Mouse (Mus musculus) frontal cortex, adult 2 months (tissue): ENCODE results near the gene 9530068E07Rik. TPM values are rescaled to one million over a fixed set of nuclear protein-coding genes. Genes with fewer than 3 reads are reported as not detected.
A peak's percentile ranks its signal among the peaks of the same experiment; 100 is the strongest.
"Not testable (repeated sequence)": the region's sequence is repeated elsewhere in the genome, so short reads cannot be mapped to it uniquely, and the experiment has no call there.

Source experiments
- DNase-seq, 2 experiments: peaks; one replicate each; pipeline ENCODE4 v3.0.0; 2022; ENCODE audit warnings: low spot score in 1 of 2; ENCODE audit errors: extremely low spot score in 1 of 2
- polyA plus RNA-seq: library from polyadenylated mRNA; depleted of rRNA; stranded (reverse); fragments of >200 nt; gene quantifications from 2 replicates; pipeline ENCODE4 v1.2.3, GENCODE M21; 2012

9530068E07Rik gene
- polyA plus RNA-seq, 1 experiment, result 82.4 TPM

DNA sequence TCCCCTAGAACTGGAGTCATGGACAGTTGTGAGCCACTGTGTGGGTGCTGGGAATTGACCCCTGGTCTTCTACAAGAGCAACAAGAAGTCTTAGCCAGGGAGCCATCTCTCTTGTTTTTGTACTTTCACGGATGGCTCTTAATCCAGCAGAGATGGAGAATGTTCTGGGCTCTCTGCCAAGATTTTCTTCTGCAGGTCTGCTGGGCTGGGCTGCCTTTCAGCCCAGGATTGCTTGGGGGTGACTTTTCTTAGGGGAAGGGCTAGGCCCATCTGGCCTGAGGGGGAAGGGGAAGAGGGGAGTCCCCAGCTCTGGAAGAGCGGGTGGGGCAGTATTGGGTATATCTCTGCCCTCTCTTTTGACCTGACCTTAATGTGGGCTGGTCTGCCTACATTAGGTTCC, 25.7 kb upstream of the 9530068E07Rik start:
- DNase-seq, result peak in 1 of 2 experiments; percentile 70

- no peak for DNase-seq
Observed at GRCm38 (mm10) chr11:52373841-52374240, 22.4 kb upstream of the 9530068E07Rik start.

- peak in 1 of 2 experiments; percentile 59 for DNase-seq
Observed at GRCm38 (mm10) chr11:52374340-52374739, 21.9 kb upstream of the 9530068E07Rik start.

- no peak for DNase-seq
Observed at GRCm38 (mm10) chr11:52377579-52377978, 18.6 kb upstream of the 9530068E07Rik start.

DNA sequence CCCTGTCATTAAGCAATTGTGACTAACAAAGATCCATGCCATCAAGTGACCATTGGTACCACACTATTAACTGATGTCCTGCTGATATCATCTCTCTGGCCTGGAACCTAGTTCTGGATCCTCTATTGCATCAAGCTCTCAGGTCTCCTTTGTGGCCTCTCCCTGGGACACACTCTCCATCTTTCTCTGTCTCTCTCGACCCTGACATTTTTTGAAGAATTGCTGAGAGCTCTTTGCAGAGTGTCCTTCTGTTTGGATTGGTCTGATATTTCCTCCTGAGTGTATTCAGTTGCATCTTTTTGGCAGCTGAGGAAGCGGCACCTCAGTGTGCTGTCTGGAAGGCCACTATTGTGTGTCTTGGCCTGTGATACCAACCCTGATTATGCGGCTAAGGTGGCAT, 17.0 kb upstream of the 9530068E07Rik start:
- DNase-seq, result no peak

DNA sequence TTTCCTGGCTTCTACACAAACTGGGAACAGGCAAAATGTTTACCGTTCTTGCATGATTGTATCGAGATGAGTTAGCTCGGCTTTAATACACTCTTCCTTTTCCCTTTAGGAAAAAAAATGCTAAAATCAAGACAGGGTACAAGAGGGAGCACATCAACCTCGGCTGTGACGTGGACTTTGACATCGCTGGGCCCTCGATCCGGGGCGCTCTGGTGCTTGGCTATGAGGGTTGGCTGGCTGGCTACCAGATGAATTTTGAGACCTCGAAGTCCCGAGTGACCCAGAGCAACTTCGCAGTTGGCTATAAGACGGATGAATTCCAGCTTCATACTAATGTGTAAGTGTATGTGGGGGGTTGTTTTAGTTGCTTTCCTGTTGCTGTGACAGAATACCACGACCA, 12.5 kb upstream of the 9530068E07Rik start:
- no peak for DNase-seq

DNA sequence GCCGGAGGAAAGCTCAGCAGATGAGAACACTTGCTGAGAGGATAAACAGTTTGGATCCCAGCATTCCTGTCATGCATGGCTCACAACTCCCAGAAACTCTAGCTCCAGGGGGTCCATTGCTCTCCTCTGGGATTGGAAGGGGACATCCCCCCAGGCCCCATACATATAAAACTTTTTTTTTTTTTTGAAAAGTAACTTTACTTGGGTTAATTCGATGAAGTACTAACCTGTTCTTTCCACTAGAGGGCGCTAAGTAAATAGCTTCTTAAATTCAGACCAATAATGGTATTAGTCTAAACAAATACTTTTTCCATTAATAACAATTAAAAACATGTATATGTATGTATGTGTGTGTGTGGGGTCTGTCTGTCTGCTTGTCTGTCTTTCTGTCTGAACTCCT, 11.6 kb upstream of the 9530068E07Rik start:
- DNase-seq, result no peak

DNA sequence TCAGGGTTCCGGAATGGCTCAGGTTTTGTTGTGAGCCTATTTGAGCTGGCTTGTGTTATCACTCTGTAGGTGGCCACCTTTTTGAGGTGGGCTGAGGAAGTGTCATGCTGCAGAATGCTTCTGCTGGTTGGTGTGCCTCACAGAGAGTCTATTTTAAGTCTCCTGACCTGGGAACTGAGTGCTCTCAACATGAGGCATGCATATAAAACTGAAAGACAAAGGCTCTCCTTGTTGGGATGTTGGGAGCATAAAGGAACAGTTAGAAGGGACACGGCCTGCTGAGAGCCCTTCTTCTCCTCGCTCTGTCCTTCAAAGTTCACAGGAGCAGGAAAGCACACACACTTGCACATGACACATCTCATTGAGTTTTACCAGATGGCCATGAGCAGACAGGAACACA, 9.3 kb upstream of the 9530068E07Rik start:
- DNase-seq, result no peak

- DNase-seq, result no peak
Observed at GRCm38 (mm10) chr11:52388150-52388549, 8.1 kb upstream of the 9530068E07Rik start.

DNA sequence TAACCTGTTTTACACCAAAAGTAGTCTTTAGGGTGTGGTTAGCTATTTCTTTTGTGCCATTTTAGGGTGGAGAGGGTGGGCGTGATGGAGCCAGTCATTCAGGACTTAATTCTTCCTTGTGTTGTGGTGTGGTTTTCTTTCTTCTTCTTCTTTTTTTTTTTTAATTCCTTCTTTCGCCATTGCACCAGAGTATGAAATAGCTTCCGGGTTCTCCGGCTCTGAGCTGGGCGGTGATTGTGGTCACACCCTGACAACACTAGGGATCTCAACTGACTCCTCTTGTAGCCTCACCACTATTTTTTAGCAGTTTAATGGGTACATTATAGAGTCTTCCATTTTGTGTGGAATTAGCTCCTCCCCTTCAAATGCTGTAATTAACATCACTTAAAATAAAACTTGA, 7.2 kb upstream of the 9530068E07Rik start:
- DNase-seq, result not testable (repeated sequence)

- DNase-seq, result no peak
Observed at GRCm38 (mm10) chr11:52389933-52390332, 6.3 kb upstream of the 9530068E07Rik start.

DNA sequence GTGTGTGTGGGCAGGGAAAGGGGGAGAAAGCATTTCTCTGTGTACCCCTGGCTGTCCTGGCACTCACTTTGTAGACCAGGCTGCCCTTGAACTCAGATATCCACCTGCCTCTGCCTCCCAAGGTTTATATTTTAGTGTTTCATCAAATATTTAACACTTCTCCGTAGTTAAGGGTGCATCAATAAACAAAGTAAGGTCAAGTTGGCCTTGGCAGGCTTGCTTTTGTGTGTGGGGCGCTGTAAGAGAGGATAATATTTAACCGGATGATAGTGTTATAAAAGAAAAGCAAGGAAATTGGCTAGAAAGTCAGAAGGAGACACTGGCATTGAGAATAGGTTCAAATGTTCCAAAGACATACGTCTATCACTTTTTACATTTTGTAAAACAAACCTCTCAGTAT, 1.7 kb upstream of the 9530068E07Rik start:
- DNase-seq, result no peak

DNA sequence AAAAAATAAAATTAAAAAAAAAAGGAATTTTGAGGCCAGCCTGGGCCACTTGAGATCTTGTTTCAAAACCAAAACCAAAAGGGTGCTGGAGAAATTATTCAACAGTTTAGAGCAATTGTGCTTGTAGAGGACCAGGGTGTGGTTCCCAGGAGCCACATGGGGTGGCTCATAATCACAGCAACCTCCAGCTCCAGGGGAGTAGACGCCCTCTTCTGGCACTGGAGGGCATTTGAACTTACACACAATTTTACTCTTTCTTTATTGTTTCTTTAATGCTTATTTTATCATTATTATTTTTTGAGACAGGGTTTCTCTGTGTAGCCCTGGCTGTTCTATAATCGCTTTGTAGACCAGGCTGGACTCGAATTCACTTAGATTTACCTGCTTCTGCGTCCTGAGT, 885 bp upstream of the 9530068E07Rik start:
- DNase-seq, result no peak

GRCm38 (mm10) chr11:52396597-52397188, 465 bp downstream of the 9530068E07Rik start:
- DNase-seq, result no peak

DNA sequence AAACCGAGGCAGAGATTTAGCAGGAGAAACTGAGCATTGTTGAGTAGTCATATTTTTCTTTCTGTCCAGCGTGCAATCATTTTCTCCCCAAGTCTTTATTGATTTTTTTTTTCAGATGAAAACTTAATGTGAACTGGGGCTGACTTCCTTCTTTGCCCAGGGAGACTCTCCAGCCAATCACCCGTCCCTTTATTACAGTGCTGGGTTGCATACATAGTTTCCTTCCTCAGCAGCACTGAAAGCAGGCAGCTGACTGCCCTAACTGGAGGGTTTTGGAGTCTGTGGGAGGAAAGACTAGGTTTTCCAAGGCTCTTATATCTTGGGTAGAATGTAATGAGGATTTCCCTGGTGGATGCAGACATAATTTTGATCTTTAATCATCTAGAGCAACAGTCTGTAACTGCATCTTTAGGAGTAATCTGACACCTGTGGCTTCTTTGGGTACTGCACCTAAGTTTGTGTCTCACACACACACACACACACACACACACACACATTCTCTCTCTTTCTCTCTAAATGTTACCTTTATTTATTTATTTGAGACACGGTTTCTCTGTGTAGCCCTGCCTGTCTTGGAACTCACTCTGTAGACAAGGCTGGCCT, 1.3 kb downstream of the 9530068E07Rik start:
- DNase-seq, result no peak

DNA sequence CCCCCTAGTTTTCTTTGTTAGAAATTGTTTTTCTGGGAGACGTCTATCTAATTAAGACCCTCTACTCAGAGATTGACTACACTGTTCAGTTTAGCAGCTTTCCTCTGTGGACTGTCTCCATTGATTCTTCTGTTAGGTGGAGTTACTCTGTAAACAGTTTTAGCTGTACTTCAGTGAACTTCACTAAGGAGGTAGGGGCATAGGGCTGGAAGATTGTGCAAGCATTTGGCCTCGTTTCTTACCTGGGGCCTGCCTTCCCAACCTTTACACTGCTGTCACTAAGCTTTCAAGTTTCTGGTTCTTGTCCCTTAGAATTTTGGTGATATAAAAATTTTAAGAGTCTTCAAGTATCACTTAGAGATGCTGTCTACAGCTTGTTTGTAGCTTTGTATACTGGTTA, 5.2 kb downstream of the 9530068E07Rik start:
- no peak for DNase-seq

GRCm38 (mm10) chr11:52402566-52402965, 6.3 kb downstream of the 9530068E07Rik start:
- DNase-seq, result no peak

DNA sequence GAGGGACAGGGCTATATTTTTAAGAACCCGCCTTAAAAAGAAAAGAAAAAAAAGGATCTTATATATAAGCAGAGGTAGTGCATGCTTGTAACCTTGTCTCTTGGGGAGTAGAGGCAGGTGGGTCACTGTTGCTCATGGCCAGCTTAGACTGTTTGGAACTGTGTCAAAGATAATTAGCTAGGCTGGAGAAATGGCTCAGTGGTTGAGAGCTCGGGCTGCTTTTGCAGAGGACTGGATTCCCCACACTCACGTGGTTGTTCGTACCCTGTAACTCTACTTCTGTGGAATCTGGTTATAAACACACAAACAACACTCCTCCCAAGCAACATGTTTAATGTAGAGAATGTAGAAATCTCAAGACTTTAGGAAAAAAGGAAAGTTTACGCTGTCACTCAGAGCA, 8.0 kb downstream of the 9530068E07Rik start:
- DNase-seq, result no peak

GRCm38 (mm10) chr11:52405196-52405688, 9.0 kb downstream of the 9530068E07Rik start:
- DNase-seq, result no peak

GRCm38 (mm10) chr11:52409316-52409715, 13.1 kb downstream of the 9530068E07Rik start:
- no peak for DNase-seq

DNA sequence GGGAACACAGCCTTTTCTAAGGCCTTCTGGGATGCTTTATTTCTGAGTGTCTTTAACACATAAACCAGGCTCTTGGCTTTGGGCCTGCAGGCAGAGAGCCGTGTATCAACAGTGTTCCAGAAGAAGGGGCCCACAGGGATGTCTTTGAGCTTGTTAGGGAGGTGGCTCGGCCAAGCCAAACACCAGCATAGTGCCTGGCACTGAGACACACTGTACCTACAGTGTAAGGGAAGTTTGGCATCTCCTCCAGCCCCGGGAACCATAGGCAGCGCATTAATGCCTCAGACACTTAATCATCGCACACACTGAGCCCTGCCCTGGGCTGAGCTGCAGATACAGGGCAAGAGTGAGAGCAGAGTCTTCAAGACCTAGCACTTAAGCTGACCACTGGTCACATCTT, 22.1 kb downstream of the 9530068E07Rik start:
- DNase-seq, result no peak

- DNase-seq, result no peak
Observed at GRCm38 (mm10) chr11:52419246-52419645, 23.0 kb downstream of the 9530068E07Rik start.
